Mouse (Mus musculus) urinary bladder, adult 2 months (tissue): ENCODE results near the gene Ehd2. TPM values are rescaled to one million over a fixed set of nuclear protein-coding genes. Genes with fewer than 3 reads are reported as not detected.
"Not testable (repeated sequence)": the region's sequence is repeated elsewhere in the genome, so short reads cannot be mapped to it uniquely, and the experiment has no call there.

Source experiments
- DNase-seq: peaks from one replicate; pipeline ENCODE4 v3.0.0; 2022; ENCODE audit warnings: low spot score
- polyA plus RNA-seq: library from polyadenylated mRNA; depleted of rRNA; stranded (reverse); fragments of >200 nt; gene quantifications from 2 replicates; pipeline ENCODE4 v1.2.3, GENCODE M21; 2012

Ehd2 gene
- polyA plus RNA-seq, 1 experiment = 75.8 TPM

GRCm38 (mm10) chr7:15945721-15946536, 21.4 kb downstream of the Ehd2 start, which contains the start of gene Nop53:
TSS of gene Nop53 (minus strand) at chr7:15946074.
- peak; percentile 90 for DNase-seq

- DNase-seq = no peak
Observed at GRCm38 (mm10) chr7:15945211-15945610, 22.2 kb downstream of the Ehd2 start.

DNA sequence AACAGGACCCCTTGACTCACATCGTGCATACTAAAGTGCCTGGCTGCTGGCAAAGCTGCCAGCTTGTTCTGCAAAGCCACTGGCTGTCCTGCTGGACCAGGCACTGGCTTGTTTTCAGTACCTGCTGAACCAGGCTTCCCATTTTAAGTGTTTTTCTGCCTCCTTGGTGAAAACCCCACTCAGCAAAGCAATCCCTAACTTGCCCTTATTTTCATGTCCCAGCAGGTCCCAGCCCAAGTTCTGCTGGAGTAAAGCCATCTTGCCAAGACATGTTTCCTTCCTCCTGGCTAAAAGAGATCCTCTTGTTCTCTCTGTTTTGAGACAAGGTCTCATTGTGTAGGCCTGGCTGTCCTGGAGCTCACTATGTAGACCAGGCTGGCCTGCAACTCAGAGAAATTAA, 23.1 kb downstream of the Ehd2 start:
- no peak for DNase-seq

GRCm38 (mm10) chr7:15938621-15939020, 28.7 kb downstream of the Ehd2 start:
- no peak for DNase-seq

DNA sequence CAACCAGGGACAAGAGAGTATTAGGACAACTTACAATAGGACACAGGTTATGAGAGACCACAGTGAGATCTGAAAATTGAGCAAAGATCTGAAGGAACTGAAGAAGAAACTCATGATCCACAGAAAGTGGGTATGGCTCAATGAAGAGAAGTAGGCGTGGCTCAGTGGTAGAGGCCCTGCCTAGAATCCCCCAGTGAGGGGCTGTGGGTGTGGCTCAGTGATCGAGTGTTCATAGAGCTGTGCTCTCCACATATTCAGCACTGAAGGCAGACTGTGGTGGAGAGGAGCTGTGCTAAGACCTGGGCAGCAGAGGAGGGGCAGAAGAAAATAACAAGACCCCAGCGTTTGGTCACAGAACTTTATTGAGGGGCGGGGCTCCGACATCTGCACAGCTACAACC, 29.9 kb downstream of the Ehd2 start:
- no peak for DNase-seq

GRCm38 (mm10) chr7:15933437-15934359, 33.7 kb downstream of the Ehd2 start:
- no peak for DNase-seq

DNA sequence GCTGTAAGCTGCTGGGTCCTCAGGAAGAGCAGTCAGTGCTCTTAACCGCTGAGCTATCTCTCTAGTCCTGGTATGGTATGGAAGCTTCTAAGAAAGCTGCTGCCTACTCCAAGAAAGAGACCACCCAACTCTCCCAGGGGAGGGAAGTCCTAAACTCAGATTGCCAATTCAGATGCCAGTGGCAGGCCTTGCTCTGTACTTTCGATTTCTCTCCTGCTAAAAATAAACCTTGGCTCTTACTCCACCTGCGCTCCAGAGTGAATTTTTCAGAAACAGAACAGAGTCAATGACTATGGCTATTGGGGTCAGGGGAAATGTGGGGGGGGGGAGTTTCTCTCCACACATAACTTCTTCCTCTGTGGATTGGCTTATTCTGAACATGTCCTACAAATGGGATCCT, 35.7 kb downstream of the Ehd2 start:
- DNase-seq = no peak

- DNase-seq = no peak
Observed at GRCm38 (mm10) chr7:15930543-15930942, 36.8 kb downstream of the Ehd2 start.

- peak; percentile 50 for DNase-seq
Observed at GRCm38 (mm10) chr7:15929910-15930309, 37.5 kb downstream of the Ehd2 start.

- peak; percentile 87 for DNase-seq
Observed at GRCm38 (mm10) chr7:15922220-15922773, 45.1 kb downstream of the Ehd2 start, which contains the start of gene Selenow. TSS of gene Selenow (minus strand) at chr7:15922402.

DNA sequence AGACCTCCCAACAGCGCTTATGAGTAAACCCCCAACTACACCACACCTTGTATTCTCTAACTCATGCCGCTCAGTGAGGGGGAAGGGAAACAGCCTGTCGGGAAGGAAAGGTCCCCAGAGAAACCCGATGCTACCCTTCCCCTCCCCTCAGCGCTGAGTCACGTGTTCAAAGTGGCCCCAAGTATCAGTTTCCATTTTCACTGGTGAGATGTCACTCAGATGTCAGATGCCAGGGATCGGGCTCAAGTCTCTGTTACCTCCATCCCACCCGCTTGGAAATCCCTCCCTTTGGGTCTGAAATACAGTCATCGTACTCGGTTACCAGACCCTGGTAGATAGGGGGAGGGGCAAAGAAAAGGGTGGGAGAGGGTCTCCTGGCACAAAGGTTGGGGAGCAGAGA, 45.6 kb downstream of the Ehd2 start:
- no peak for DNase-seq

DNA sequence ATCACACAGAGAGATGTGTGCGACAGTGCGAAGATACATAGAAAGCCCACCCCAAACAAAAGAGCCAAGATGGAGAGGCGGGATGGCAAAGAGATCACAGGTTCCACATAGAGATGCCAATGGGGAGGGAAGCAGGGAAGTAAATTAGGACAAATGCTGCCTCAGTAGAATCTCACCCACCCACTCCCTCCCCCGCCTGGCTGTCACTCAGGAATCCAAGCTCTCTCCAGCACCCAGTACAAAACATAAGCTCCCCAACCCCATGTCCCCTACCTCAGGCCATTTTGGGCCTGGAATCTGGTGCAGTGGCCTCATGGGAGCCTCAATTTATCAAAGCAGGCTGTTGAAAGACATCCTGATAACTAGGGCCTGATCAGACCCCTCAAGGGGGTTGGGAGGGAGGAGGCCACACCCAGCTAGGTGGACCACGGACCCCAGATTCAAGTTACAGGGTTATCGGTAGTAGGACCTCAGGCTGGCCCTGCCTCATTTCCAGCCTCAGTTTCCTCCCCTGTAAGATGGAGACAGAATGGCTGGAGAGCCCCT, 46.6 kb downstream of the Ehd2 start:
- DNase-seq = no peak

DNA sequence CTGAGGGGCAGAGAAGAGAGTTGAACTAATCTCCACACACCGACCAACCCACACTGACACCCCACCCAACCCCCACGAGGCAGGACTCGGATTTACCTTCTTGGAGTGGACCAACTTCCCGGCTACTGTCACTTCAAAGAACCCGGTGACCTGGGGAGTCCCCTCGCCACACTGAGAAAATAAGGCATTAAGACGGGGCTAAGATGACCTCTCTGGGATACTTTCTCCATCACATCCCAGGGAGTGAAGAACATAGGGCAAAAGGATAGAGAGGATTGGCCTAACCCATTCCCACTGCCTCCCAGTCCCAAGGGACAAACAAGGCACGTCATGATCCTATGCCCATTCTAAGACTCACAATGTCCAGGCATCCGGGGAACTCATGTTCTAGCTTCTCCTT, 47.4 kb downstream of the Ehd2 start:
- no peak for DNase-seq

DNA sequence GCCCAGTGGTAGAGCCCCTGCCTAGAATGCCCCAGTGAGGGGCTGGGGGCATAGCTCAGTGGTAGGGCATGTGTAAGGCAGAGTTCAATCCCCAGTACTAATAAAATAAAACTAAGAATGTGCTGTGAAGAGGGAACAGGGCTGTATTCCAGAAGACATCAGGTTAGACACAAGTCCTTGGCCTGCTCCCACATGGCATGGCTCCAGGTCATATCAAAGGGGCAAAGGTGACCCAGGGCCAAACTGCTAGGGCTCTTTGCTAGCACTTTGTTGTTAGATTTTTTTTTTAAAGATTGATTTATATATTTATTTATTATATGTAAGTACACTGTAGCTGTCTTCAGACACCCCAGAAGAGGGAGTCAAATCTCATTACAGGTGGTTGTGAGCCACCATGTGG, 49.0 kb downstream of the Ehd2 start:
- DNase-seq = no peak

DNA sequence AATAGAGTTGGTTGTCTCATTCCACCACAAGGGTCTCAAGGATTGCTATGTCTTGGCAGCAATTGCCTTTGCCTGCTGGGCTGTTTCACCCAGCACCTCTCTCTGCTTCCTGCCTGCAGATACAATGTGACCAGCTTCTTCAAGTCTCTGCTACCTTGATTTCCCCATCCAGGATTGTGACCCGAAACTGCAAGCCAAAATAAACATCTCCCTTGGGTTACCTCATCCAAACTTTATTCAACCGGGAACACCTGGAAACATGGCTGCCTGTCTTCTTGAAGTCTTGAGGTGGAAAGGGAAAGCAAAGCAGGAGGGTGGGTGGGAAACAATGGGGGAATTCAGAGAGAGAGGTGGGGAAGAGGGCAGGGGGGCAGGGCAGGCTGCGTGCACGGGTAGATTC, 50.4 kb downstream of the Ehd2 start:
- no peak for DNase-seq

DNA sequence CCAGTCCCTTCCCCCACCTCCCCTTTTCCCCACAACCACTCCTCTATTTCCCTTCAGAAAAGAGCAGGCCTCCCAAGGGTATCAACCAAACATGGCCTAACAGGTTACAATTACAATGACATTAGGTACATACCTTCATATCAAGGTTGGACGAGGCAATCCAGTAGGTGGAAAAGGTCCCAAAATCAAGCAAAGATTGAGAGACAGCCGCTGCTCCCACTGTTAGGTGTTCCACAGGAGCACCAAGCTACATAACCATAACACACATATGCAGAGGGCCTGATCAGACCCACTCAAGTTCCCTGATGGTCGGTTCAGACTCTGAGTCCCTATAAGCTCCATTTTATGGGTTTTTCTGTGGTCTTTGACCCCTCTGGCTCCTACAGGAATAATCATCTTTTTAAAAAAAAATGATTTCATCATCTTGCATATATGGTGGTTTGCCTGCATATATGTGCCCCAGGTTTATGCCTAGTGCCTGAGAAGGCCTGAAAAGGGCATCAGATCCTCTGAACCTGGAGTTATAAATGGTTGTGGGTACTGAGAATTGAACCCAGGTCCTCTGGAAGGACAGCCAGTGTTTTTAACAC, 51.1 kb downstream of the Ehd2 start:
- no peak for DNase-seq

- DNase-seq = not testable (repeated sequence)
Observed at GRCm38 (mm10) chr7:15915695-15916094, 51.7 kb downstream of the Ehd2 start.

GRCm38 (mm10) chr7:15914751-15915150, 52.6 kb downstream of the Ehd2 start:
- DNase-seq = no peak

GRCm38 (mm10) chr7:15914252-15914651, 53.1 kb downstream of the Ehd2 start:
- no peak for DNase-seq

- DNase-seq = no peak
Observed at GRCm38 (mm10) chr7:15912183-15912582, 55.2 kb downstream of the Ehd2 start.

- DNase-seq = no peak
Observed at GRCm38 (mm10) chr7:15910521-15910920, 56.8 kb downstream of the Ehd2 start.
